Mouse (Mus musculus): ENCODE measurements at regions not wholly inside any gene's neighbourhood (a gene's known extent, or its start where the extent isn't known, plus 50 kb on each side); places are given as distances from the start of the nearest gene placed in this dataset.
A peak's percentile ranks its signal among the peaks of the same experiment; 100 is the strongest.

GRCm38 (mm10) chr10:111073262-111073661 lies 63.3 kb upstream of the Zdhhc17 start:
- Histone ChIP-seq H3K9ac (ENCODE audit: low read depth, low read length) (no peak overlapping the region), H3K27me3 (ENCODE audit: control insufficient read depth, insufficient read depth, low read length) (no peaks in the 10 kb centered on the region), H3K4me3 (no peak overlapping the region), H3K79me2 (replicated peaks; ENCODE audit: control insufficient read depth, insufficient read depth, low read length) (no peaks in the 10 kb centered on the region), H3K4me1 (ENCODE audit: control insufficient read depth, insufficient read depth, low read length) (peaks cover 4% of the 10 kb centered on the region), H3K36me3 (ENCODE audit: control insufficient read depth, insufficient read depth, low read length) (no peaks in the 10 kb centered on the region), H3K27ac (peak overlapping the region; percentile 40)
- no peak for DNase-seq
- TF ChIP-seq EP300 (IDR thresholded peaks at IDR 0.05; ENCODE audit: insufficient read depth, low read depth, low read length) (no peak), POLR2A (IDR thresholded peaks at IDR 0.05; ENCODE audit: insufficient read depth, low read depth, low read length) (no peak), CTCF (IDR thresholded peaks at IDR 0.05) (no peak)
- WGBS, result 48% methylated on average over 14 of the region's 14 CpGs
- intact Hi-C loops (cut with DNase I), result no loop called here

- Histone ChIP-seq H3K9ac (ENCODE audit: low read depth, low read length) (no peak overlapping the region), H3K4me1 (ENCODE audit: control insufficient read depth, insufficient read depth, low read length) (peaks cover 4% of the 10 kb centered on the region), H3K4me3 (no peak overlapping the region), H3K36me3 (ENCODE audit: control insufficient read depth, insufficient read depth, low read length) (no peaks in the 10 kb centered on the region), H3K79me2 (replicated peaks; ENCODE audit: control insufficient read depth, insufficient read depth, low read length) (no peaks in the 10 kb centered on the region), H3K27ac (no peak overlapping the region), H3K27me3 (ENCODE audit: control insufficient read depth, insufficient read depth, low read length) (no peaks in the 10 kb centered on the region)
- intact Hi-C loops (cut with DNase I), result no loop called here
- TF ChIP-seq EP300 (IDR thresholded peaks at IDR 0.05; ENCODE audit: insufficient read depth, low read depth, low read length) (no peak), POLR2A (IDR thresholded peaks at IDR 0.05; ENCODE audit: insufficient read depth, low read depth, low read length) (no peak), CTCF (IDR thresholded peaks at IDR 0.05) (no peak)
- DNase-seq, result no peak
- WGBS, result 90% methylated on average over 2 of the region's 2 CpGs
These were observed 62.6 kb upstream of the Zdhhc17 start for GRCm38 (mm10) chr10:111072554-111072909.

GRCm38 (mm10) chr10:111071805-111072553 lies 62.0 kb upstream of the Zdhhc17 start:
- Histone ChIP-seq H3K4me1 (ENCODE audit: control insufficient read depth, insufficient read depth, low read length) (peaks cover 4% of the 10 kb centered on the region), H3K9ac (ENCODE audit: low read depth, low read length) (no peak overlapping the region), H3K27ac (no peak overlapping the region), H3K36me3 (ENCODE audit: control insufficient read depth, insufficient read depth, low read length) (no peaks in the 10 kb centered on the region), H3K79me2 (replicated peaks; ENCODE audit: control insufficient read depth, insufficient read depth, low read length) (no peaks in the 10 kb centered on the region), H3K4me3 (no peak overlapping the region), H3K27me3 (ENCODE audit: control insufficient read depth, insufficient read depth, low read length) (no peaks in the 10 kb centered on the region)
- DNase-seq, result no peak
- TF ChIP-seq EP300 (IDR thresholded peaks at IDR 0.05; ENCODE audit: insufficient read depth, low read depth, low read length), result no peak
- 45% methylated on average over 8 of the region's 11 CpGs for WGBS
- intact Hi-C loops (cut with DNase I), result no loop called here

GRCm38 (mm10) chr10:111066146-111066545 lies 56.2 kb upstream of the Zdhhc17 start:
- no peaks in the 10 kb centered on the region for H3K79me2 ChIP-seq (replicated peaks; ENCODE audit: control insufficient read depth, insufficient read depth, low read length)
- no peak for TF ChIP-seq CTCF (IDR thresholded peaks at IDR 0.05)
- 75% methylated on average over 11 of the region's 11 CpGs for WGBS

GRCm38 (mm10) chr10:111060626-111061025 lies 50.7 kb upstream of the Zdhhc17 start:
- peak in 1 of 2 experiments; percentile 18 for DNase-seq
- 24% methylated on average over 8 of the region's 8 CpGs for WGBS
- Histone ChIP-seq H3K9ac (ENCODE audit: low read depth, low read length) (no peak overlapping the region), H3K4me1 (ENCODE audit: control insufficient read depth, insufficient read depth, low read length) (peaks cover 6% of the 10 kb centered on the region), H3K36me3 (ENCODE audit: control insufficient read depth, insufficient read depth, low read length) (peaks cover 4% of the 10 kb centered on the region; the same call in 1 of the 2 replicates), H3K27ac (peak overlapping the region; percentile 82), H3K4me3 (no peak overlapping the region), H3K79me2 (replicated peaks; ENCODE audit: control insufficient read depth, insufficient read depth, low read length) (no peaks in the 10 kb centered on the region), H3K27me3 (ENCODE audit: control insufficient read depth, insufficient read depth, low read length) (no peaks in the 10 kb centered on the region)
- intact Hi-C loops (cut with DNase I), result loop anchor here (2.0 kb wide), 1 partner anchor 38 kb away; no protein-coding TSS in a partner anchor
- no peak for TF ChIP-seq EP300 (IDR thresholded peaks at IDR 0.05; ENCODE audit: insufficient read depth, low read depth, low read length)
- no peak for TF ChIP-seq CTCF (IDR thresholded peaks at IDR 0.05)
- TF ChIP-seq POLR2A (IDR thresholded peaks at IDR 0.05; ENCODE audit: insufficient read depth, low read depth, low read length), result no peak

More at GRCm38 (mm10) chr10:111066146-111066545, 56.2 kb upstream of the Zdhhc17 start:
- Histone ChIP-seq H3K9ac (ENCODE audit: low read depth, low read length) (no peak overlapping the region), H3K27me3 (ENCODE audit: control insufficient read depth, insufficient read depth, low read length) (no peaks in the 10 kb centered on the region), H3K27ac (no peak overlapping the region), H3K4me1 (ENCODE audit: control insufficient read depth, insufficient read depth, low read length) (peaks cover 6% of the 10 kb centered on the region), H3K4me3 (no peak overlapping the region), H3K36me3 (ENCODE audit: control insufficient read depth, insufficient read depth, low read length) (peaks cover 2% of the 10 kb centered on the region; the same call in 1 of the 2 replicates)
- intact Hi-C loops (cut with DNase I), result no loop called here
- no peak for DNase-seq
